Mouse (Mus musculus): ENCODE measurements at regions not wholly inside any gene's neighbourhood (a gene's known extent, or its start where the extent isn't known, plus 50 kb on each side); places are given as distances from the start of the nearest gene placed in this dataset.

- DNase-seq: peak; percentile 20
- Histone ChIP-seq H3K27me3 (replicated peaks; ENCODE audit: control insufficient read depth, insufficient read depth, low read length) (no peaks in the 10 kb centered on the region), H3K36me3 (ENCODE audit: control insufficient read depth, insufficient read depth, low read length) (no peaks in the 10 kb centered on the region), H3K4me1 (ENCODE audit: control insufficient read depth, insufficient read depth, low read length) (no peaks in the 10 kb centered on the region), H3K27ac (ENCODE audit: insufficient read depth, low read depth, low read length) (no peak overlapping the region), H3K4me3 (ENCODE audit: insufficient read depth, low read depth, low read length) (no peak overlapping the region)
- TF ChIP-seq POLR2A (IDR thresholded peaks at IDR 0.05; ENCODE audit: low read depth, low read length): no peak
- TF ChIP-seq CTCF (conservative IDR thresholded peaks at IDR 0.05; ENCODE audit: insufficient read depth, insufficient read length, low read depth, low read length): no peak
- 62% methylated on average over 9 of the region's 9 CpGs for WGBS
Measured at GRCm38 (mm10) chr13:60047791-60048730, 129.1 kb downstream of the Gas1 start.

DNA sequence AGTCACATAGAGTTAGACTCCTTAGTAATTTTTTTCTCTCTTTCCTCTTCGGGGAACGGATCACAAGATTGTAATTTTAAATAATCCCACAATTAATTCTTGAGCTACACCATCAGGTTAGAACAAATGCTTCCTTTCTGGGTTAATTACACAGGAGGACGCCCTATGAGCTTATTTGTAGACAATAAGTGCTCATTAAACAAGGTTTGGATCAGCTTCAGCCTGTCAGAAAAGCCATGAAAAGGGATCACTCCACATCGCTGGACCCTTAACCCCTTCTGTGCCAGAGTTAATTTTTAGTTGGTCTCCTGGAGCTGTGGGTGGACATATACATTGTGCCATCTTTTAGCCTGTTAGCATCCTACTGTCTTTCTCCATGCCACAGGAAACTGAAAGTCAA is 131.4 kb downstream of the Gas1 start:
- H3K4me3 ChIP-seq (ENCODE audit: insufficient read depth, low read depth, low read length): no peak overlapping the region
- no peaks in the 10 kb centered on the region for H3K36me3 ChIP-seq (ENCODE audit: control insufficient read depth, insufficient read depth, low read length)
- no peaks in the 10 kb centered on the region for H3K27me3 ChIP-seq (replicated peaks; ENCODE audit: control insufficient read depth, insufficient read depth, low read length)
- 62% methylated on average over 4 of the region's 4 CpGs for WGBS
- TF ChIP-seq POLR2A (IDR thresholded peaks at IDR 0.05; ENCODE audit: low read depth, low read length) (no peak), CTCF (conservative IDR thresholded peaks at IDR 0.05; ENCODE audit: insufficient read depth, insufficient read length, low read depth, low read length) (no peak)
- H3K27ac ChIP-seq (ENCODE audit: insufficient read depth, low read depth, low read length): no peak overlapping the region
- no peaks in the 10 kb centered on the region for H3K4me1 ChIP-seq (ENCODE audit: control insufficient read depth, insufficient read depth, low read length)
- no peak for DNase-seq

GRCm38 (mm10) chr13:60044876-60045275 is 132.3 kb downstream of the Gas1 start:
- no peak for DNase-seq
- TF ChIP-seq POLR2A (IDR thresholded peaks at IDR 0.05; ENCODE audit: low read depth, low read length) (no peak), CTCF (conservative IDR thresholded peaks at IDR 0.05; ENCODE audit: insufficient read depth, insufficient read length, low read depth, low read length) (no peak)
- Histone ChIP-seq H3K4me1 (ENCODE audit: control insufficient read depth, insufficient read depth, low read length) (no peaks in the 10 kb centered on the region), H3K27ac (ENCODE audit: insufficient read depth, low read depth, low read length) (no peak overlapping the region), H3K36me3 (ENCODE audit: control insufficient read depth, insufficient read depth, low read length) (no peaks in the 10 kb centered on the region), H3K4me3 (ENCODE audit: insufficient read depth, low read depth, low read length) (no peak overlapping the region), H3K27me3 (replicated peaks; ENCODE audit: control insufficient read depth, insufficient read depth, low read length) (no peaks in the 10 kb centered on the region)
- 54% methylated on average over 6 of the region's 6 CpGs for WGBS

GRCm38 (mm10) chr13:60042443-60042842 is 134.7 kb downstream of the Gas1 start:
- no peak overlapping the region for H3K4me3 ChIP-seq (ENCODE audit: insufficient read depth, low read depth, low read length)
- peak; percentile 44 for DNase-seq

DNA sequence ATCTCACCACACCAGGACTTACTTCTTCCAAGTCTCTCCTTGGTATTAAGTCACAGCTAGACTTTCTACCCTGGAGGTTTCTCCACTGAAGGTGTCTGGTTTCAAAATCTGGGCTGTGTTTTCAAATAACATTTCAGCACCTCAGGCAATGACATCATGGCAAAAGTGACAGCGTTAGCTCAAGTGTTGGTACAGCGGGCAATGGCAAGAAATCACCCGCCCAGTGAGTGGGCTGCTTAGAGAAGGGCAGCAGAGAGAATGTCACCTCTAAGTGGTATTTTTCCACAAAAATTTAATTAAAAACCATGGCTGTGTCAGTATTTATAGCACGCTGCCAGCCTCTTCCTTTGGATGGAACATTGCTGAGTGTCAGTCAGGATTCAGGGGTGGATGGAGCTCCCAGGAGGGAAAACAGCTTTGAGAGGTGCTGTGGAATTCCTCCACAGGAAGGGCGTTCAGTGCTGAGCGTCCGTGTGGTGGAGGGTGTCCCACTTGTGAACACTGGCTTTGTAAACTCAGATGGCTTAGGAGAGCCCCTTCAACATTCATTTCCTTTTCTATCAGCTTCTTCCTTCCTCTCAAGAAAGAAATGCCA is 141.5 kb downstream of the Gas1 start:
- TF ChIP-seq CTCF (conservative IDR thresholded peaks at IDR 0.05; ENCODE audit: insufficient read depth, insufficient read length, low read depth, low read length) (no peak), POLR2A (IDR thresholded peaks at IDR 0.05; ENCODE audit: low read depth, low read length) (no peak)
- no peak overlapping the region for H3K27ac ChIP-seq (ENCODE audit: insufficient read depth, low read depth, low read length)
- H3K4me3 ChIP-seq (ENCODE audit: insufficient read depth, low read depth, low read length): no peak overlapping the region
- no peaks in the 10 kb centered on the region for H3K36me3 ChIP-seq (ENCODE audit: control insufficient read depth, insufficient read depth, low read length)
- no peaks in the 10 kb centered on the region for H3K4me1 ChIP-seq (ENCODE audit: control insufficient read depth, insufficient read depth, low read length)
- H3K27me3 ChIP-seq (replicated peaks; ENCODE audit: control insufficient read depth, insufficient read depth, low read length): no peaks in the 10 kb centered on the region
- 80% methylated on average over 7 of the region's 7 CpGs for WGBS
- DNase-seq: no peak

More at GRCm38 (mm10) chr13:60042443-60042842, 134.7 kb downstream of the Gas1 start:
- H3K27me3 ChIP-seq (replicated peaks; ENCODE audit: control insufficient read depth, insufficient read depth, low read length): no peaks in the 10 kb centered on the region
- no peaks in the 10 kb centered on the region for H3K4me1 ChIP-seq (ENCODE audit: control insufficient read depth, insufficient read depth, low read length)
- no peaks in the 10 kb centered on the region for H3K36me3 ChIP-seq (ENCODE audit: control insufficient read depth, insufficient read depth, low read length)
- TF ChIP-seq CTCF (conservative IDR thresholded peaks at IDR 0.05; ENCODE audit: insufficient read depth, insufficient read length, low read depth, low read length): no peak
- TF ChIP-seq POLR2A (IDR thresholded peaks at IDR 0.05; ENCODE audit: low read depth, low read length): no peak
- WGBS: 70% methylated on average over 2 of the region's 2 CpGs
- H3K27ac ChIP-seq (ENCODE audit: insufficient read depth, low read depth, low read length): no peak overlapping the region

GRCm38 (mm10) chr13:60033116-60033515 is 144.0 kb downstream of the Gas1 start:
- Histone ChIP-seq H3K4me3 (ENCODE audit: insufficient read depth, low read depth, low read length) (no peak overlapping the region), H3K4me1 (ENCODE audit: control insufficient read depth, insufficient read depth, low read length) (no peaks in the 10 kb centered on the region), H3K27me3 (replicated peaks; ENCODE audit: control insufficient read depth, insufficient read depth, low read length) (no peaks in the 10 kb centered on the region), H3K36me3 (ENCODE audit: control insufficient read depth, insufficient read depth, low read length) (no peaks in the 10 kb centered on the region), H3K27ac (ENCODE audit: insufficient read depth, low read depth, low read length) (no peak overlapping the region)
- WGBS: 85% methylated on average over 2 of the region's 2 CpGs
- no peak for DNase-seq
- TF ChIP-seq POLR2A (IDR thresholded peaks at IDR 0.05; ENCODE audit: low read depth, low read length) (no peak), CTCF (conservative IDR thresholded peaks at IDR 0.05; ENCODE audit: insufficient read depth, insufficient read length, low read depth, low read length) (no peak)

DNA sequence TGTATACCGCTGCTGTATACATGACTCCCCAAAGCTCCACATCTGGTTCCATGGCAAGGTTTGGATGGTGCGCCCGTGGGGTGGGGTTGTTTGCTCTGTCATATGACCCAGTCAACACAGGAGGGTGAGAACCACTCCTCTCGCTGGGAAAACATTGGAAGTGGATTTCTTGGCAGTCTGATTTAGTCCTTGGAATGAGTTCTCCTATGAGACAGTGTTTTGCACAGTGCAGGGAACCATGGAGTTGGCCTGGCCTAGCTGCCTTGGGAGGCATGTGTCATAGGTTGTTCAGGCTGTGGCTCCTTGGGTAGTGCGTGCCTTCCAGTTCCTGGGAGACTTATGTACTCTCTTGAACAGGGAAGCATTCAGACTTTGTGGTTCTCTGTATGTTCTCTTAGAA is 144.6 kb downstream of the Gas1 start:
- Histone ChIP-seq H3K4me1 (ENCODE audit: control insufficient read depth, insufficient read depth, low read length) (no peaks in the 10 kb centered on the region), H3K27me3 (replicated peaks; ENCODE audit: control insufficient read depth, insufficient read depth, low read length) (no peaks in the 10 kb centered on the region), H3K27ac (ENCODE audit: insufficient read depth, low read depth, low read length) (no peak overlapping the region), H3K4me3 (ENCODE audit: insufficient read depth, low read depth, low read length) (no peak overlapping the region), H3K36me3 (ENCODE audit: control insufficient read depth, insufficient read depth, low read length) (no peaks in the 10 kb centered on the region)
- TF ChIP-seq CTCF (conservative IDR thresholded peaks at IDR 0.05; ENCODE audit: insufficient read depth, insufficient read length, low read depth, low read length): no peak
- TF ChIP-seq POLR2A (IDR thresholded peaks at IDR 0.05; ENCODE audit: low read depth, low read length): no peak
- no peak for DNase-seq
- WGBS: 86% methylated on average over 5 of the region's 5 CpGs
